Mouse (Mus musculus) brain, embryonic 18.5 days (tissue): ENCODE data around the gene Spty2d1.
A peak's percentile ranks its signal among the peaks of the same experiment; 100 is the strongest.
"Not testable (repeated sequence)": the region's sequence is repeated elsewhere in the genome, so short reads cannot be mapped to it uniquely, and the experiment has no call there.

Experiments
- DNase-seq: peaks from one replicate; pipeline ENCODE4 v3.0.0-alpha.2; 2012; ENCODE audit warnings: low read depth, low spot score

The Spty2d1 gene

DNA sequence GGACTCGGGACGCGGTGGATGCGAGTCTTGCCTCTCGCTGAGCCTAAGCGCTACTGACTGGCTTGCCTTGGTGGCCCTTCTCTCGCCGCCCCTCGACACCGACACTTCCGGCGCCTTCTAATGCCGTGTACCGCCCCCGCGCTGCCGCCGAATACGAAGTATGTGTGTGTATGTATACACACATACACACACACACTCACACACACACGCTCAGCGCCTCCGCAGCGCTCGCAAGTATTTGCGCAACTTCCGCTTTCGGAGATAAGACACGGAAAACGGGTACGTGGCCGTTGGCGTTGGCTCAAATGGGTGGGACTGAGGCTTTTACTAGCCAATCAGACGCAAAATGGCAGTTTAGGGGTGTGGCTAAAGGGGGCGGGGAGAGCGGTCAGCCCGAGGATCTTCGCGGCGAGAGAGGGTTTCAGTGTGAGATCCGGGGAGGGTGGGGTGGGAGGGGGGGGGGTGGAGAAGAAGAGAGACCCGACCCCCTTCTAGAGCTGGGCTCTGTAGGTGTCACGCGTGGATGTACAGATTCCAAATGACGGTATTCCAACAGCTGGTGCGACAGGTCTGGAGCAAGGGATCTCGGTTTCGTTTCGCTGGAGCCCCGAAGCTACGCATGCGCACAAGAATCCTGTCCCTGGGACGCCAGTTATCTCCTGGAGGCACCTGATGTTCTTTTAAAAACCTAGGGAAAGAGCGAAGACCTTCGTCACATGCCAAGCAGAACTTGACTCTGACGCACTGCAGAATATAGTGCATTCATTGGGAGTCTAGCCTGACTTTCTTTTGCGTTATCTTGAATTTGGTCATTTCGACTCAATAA lies at the start of gene Spty2d1:
Gene Spty2d1, minus strand, starts transcription at position 244 of the 826 bp plus-strand sequence.
- DNase-seq = peak; percentile 99

DNA sequence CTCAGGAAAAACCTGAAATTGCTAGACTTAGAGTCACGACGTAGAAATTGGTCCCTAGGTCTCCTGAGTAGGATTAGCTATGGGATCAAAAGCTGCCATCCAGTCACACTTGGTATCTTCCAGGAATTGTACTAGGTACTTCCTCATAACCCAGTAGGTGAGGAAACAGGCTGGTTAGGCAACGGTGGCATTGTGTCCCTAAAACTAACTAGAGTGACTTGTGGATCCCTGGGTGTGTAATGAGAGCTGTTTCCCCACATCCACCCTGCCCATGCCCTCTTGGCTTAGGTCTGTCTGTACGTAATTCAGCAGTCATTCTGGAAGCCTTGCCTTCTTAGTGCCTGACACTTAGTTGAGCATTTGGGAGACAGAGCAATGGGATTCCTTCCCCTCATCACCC lies 48.1 kb upstream of the Spty2d1 start:
- DNase-seq = no peak

DNA sequence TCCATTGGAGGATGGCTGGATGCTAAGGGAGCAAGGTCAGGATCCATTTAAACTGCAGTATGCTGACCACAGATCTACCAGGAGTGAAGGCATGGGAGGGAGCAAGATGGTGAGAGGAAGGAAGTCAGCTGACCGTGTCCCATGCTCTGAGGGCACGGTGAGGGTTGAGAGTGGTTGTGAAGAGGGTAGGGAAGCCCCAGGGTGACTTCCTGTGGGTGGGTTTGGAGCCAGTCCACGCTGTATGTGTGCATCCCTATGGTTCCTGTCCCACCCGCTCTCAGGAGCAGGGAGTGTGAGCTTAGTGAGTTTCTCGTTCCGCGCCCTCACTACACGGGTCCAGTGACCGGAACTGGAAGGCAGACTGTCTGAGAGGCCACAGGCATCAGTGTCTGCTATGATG lies 47.5 kb upstream of the Spty2d1 start:
- DNase-seq = no peak

DNA sequence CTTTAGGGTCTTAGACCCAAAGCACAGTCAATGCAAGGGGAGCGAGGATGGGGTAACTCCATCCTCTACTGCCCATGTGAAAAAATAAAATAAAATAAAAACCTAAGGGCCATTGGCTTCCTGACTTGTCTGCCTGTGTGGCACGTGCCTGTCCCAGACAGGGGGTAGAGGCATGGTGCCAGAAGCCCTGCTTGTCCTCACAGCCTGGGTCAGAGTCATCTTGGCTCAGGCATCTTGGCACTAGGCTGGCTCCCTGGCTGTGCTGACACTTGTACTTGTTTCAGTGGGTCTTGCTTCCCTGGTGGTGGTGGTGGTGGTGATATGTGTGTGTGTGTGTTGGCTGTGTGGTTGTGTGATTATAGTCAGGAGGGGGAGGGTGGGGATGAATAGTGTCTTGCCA lies 46.5 kb upstream of the Spty2d1 start:
- no peak for DNase-seq

DNA sequence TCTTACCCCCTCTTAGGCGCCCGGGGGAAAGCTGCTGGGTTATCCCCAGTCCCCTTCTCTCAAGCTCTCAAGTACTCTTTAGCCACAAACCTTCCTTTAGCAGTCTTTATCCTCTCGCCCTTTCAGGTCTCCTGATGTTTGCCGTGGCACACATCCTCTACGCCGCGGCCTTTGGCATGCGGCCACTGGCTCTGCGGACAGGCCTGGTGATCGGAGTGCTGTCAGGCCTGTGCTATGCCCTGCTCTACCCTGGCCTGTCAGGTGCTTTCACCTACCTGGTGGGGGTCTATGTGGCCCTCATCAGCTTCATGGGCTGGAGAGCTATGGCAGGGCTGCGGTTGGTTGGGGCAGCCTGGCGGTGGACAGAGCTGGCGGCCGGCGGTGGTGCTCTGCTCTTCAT lies 45.1 kb upstream of the Spty2d1 start:
- DNase-seq = no peak

DNA sequence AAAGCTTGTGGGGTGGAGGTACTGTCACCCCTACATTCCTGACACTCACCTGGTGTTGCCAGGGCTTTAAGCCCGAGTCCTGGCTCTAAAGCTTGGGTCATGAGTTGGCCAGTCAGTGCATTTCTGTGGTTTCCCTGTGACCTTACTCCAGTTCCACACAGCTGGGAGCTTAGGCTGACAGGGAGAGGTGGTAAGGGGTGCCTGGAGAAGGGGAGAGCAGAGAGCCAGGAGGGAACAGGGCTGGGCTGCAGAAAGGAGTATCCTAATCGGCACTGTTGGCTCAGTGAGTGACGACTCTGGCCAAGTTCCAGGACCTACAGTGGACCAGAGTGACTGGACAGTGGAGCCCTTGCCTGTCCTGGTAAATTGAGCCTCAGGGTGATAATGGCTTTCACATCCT lies 44.1 kb upstream of the Spty2d1 start:
- no peak for DNase-seq

DNA sequence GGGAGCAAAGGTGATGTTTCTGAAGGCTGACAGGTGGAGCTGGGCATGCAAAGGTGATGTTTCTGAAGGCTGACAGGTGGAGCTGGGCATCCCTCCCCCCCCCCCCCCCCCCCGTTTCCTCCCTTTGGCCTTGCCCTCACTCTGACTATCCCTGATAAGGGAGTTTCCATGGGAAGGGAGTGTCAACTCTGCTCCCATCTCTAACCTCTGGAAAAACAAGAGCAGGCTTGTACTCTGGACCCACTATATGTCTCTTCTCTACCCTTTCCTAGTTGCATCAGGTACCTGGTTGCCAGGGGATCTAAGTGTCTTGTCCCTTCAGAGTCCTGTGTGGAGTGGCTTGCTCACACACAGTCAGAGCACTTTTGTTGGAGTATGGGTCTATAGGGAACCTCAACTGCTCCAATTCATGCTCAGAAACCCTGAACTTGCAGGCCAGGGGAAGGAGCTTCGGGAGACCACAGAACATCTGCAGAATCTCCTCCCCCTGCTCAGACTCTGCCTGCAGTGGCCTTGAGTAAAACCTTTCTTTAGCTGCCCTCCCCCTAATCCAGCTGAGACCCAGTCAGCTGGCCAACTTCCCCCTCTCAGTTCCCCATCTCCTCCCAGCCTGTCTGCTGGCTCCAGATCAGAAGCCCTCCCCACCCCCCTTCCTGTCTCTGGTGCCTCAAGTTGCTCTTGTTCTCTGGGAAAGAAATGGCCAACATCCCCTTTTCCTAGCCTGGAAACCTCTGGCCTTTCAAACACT lies 43.4 kb upstream of the Spty2d1 start:
- no peak for DNase-seq

DNA sequence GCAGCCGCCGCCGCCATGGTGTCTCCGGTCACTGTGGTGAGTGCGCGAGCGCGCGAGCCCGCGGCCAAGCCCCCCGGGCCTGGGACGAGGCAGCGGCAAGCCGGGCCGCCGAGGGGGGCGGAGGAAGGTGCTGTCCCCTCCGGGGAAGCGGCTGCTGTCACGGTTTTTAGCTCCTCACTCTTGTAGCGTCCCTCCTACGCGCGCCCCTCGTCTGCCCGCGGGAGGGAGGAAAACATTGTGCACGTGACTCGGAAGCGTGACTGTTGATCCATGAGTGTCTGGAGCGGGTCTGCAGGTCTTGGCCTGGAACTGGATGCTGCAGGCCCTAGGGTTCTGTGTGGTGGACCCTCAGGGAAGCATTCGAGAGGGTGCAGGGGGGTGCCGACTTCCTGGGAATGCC lies 42.6 kb upstream of the Spty2d1 start:
- DNase-seq = no peak

DNA sequence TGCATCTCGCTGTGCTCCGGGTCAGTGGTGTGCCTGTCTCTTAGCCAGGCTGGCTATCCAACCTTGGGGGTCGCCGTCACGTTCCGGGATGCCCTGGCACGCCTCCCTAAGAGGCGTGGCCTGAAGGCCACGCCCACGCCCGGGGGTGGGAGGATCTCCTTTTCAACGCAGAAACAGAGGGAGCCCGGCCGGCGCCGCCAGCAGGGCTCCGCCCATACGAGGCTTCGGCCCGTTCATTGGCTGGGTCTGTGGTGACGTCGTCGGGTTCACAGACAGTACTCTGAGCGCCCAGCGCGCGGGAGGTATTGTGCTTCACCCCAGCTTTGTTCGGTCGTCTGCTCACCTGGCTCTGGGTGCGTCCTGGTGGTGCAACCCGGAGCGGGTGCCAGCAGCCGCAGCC lies 42.2 kb upstream of the Spty2d1 start, which contains the start of gene Tmem86a:
Gene Tmem86a, plus strand, starts transcription at position 236 of the 400 bp plus-strand sequence.
- DNase-seq = peak; percentile 90

DNA sequence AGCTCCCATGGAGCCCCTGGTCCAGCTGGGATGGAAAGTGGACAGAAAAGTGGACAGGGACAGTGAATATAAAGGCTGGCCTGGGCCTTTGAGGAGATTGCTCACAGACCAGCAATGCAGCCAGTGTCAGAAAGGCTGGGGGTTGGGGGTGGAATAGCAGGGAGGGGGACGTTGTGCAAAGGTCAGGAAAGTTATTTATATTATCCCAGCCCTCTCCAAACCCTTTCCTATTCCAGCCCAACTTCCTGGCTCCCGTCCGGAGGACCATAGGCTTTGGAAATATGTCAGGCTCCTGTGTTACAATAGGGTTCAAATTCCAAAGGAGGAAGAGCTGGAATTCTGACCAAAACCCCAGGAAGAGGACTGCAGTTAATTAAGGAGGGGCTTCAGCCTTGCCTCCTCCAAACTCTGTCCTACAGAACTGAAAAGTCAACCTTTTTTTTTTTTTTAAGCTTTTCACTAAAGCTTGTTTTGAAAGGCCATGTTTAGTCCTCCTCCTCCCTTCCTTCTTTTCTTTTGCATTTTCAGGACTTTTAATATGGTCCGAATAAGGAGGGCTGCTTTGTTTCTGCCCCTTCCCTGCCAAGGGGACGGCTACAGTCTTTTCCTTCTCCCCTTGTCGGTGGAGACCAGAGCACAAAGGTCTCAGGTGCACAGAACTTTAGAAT lies 34.7 kb upstream of the Spty2d1 start:
- DNase-seq = no peak

DNA sequence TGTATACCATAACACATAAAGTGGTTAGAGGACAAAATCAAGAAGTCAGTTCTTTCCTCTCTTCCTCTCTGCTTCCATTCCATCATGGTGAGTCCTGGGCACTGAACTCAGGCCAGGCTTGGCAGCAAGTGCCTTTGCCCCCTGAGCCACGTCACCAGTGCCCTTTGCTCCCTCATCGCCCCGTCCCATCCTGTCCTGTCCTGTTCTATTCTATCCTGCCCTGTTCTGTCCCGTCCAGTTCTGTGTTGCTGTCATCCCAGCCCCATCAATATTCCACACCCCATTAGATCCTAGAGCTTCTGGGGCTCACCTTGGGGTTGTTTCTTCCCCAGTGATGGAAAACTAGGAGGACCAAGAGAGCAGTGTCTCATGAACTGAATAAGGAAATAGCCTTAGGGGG lies 33.9 kb upstream of the Spty2d1 start:
- no peak for DNase-seq

DNA sequence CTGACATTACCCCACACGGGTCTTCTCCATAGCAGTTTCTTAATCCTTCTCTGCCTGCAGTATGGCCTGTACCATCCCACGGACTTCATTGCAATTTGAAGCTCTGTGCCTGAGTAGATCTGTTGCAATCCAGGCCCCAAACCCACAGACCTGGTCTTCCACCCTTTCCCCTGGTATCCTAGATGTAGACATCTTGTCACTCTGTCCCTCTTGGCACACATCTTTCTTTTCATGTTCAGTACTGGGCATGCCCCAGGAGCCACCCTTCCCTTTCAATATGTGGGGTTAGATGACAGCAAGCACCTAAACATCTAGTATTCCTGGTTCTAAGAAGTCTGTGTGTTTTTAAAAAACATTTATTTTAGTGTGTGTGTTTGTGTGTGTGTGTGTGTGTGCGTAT lies 33.5 kb upstream of the Spty2d1 start:
- no peak for DNase-seq

DNA sequence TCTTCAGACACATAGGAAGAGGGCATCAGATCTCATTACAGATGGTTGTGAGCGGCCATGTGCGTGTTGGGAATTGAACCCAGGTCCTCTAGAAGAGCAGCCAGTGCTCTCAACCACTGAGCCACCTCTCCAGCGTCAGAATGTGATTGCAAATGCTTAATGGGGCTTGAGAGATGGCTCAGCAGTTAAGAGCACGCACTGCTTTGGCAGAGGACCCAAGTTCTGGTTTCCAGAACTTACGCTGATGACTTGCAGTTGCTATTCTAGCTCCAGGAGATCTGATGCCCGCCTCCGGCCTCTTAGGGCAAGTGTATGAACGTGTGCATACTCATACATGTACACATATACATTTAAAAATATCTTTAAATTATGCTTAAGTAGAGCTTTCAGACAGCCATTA lies 27.2 kb upstream of the Spty2d1 start:
- no peak for DNase-seq

DNA sequence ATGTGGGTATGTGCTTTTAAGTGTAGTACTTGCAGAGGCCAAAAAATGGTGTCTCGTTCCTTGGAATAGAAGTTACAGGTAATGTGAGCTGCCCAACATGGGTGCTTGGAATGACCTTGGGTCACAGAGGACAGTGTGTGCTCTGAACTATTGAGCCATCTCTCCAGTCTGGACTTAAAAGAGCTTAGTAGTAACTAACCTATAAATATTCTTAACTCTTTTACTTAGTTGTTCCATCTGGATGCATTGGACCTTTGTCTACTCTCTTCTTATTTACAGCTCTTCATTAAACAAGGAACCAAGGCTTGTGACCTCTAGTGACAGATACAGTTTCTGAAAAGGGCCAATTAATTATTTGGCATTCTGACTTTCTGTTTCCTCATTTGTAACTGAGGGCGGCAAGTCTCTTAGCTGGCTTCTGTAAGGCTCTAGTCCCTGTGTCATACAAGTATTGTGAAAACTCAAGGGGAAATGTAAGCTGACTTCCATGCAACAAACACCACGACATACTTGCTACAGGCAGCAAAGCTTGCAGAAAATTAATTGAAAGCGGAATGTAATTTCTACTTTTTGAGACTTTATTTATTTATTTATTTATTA lies 26.7 kb upstream of the Spty2d1 start:
- DNase-seq = no peak

DNA sequence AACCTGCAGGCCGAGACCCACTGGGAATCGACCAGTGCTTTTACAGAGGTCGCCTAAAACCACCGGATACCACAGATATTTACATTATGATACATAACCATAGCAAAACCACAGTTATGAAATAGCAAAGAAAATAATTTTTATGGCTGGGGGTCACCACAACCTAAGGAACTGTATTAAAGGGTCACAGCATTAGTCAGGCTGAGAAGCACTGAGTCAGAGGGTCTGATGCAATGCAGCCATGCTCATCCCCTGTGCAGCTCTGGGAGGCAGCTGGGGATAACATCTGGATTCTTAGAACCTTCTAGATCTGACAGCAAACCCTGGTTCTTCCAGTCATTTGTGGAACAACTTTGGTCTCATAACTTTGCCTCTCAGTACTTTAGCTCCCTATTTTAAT lies 23.2 kb upstream of the Spty2d1 start:
- DNase-seq = no peak

DNA sequence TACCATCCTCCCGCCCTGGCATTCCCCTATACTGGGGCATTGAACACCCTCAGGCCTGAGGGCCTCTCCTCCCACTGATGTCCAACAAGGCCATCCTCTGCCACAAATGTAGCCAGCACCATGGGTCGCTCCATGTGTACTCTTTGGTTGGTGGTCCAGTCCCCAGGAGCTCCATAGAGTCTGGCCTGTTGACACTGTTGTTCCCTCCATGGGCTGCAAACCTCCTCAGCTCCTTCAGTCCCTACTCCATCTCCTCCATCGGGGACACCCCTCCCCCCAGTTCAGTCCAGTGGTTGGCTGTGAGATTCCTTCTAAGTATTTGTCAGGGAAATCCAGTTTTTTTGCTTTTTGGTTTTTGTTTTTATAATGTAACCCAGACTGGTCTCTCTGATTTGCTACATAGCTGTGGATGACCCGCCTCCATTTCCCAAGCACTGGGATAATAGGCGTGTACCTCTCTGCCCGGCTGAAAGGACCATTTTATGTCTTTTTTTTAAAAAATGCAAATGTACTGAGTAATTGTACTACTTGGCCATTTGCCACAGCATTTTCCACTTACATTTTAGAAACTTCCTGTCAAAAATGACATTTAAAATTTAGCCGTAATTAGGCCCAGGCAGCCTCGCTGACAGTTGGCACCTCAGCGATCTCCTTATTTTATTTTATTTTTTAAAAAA lies 22.4 kb upstream of the Spty2d1 start:
- DNase-seq = no peak

DNA sequence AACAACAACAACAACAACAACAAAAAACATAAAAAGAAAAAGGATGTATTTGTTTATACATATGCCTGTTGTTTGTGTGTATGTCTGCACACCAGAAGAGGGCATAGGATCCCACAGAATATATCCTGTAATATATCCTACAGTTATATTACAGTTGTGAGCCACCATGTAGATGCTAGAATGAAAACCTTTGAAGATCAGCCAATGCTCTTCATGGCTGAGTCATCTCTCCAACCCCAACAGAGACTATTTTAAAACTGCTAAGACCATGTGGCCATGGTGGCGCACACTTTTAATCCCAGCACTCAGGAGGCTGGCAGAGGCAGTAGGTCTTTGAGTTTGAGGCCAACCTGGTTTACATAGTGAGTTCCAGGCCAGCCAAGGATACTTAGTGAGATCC lies 19.3 kb upstream of the Spty2d1 start:
- no peak for DNase-seq

DNA sequence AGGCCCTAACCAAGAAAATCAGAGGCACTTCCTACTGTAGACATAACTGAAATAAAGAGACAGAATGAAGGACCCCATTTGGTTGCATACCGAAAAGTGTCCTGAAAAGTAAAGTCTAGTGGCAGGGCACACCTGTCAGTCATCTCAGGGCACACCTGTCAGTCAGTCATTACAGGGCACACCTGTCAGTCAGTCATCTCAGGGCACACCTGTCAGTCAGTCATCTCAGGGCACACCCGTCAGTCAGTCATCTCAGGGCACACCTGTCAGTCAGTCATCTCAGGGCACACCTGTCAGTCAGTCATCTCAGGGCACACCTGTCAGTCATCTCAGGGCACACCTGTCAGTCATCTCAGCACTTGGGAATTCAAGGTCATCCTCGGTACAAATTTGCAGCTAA lies 18.7 kb upstream of the Spty2d1 start:
- not testable (repeated sequence) for DNase-seq

DNA sequence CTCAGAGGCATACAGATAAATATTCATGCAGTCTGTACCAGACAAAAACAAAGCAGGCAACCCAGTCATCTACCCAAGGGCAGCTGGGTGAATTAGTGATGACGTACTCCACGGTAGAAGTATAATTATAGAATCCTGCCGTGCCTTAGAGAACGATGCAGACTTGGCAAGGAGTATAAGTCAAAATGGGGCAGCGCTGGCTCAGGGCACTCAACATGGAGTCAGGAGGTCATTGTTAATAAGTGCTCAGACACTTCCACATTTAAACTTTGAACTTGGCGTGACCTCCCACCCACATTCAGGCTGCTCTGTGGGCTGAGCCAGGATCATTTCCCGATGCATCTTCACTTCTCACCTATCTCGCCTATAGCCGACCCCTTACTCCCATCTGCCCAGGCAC lies 17.2 kb upstream of the Spty2d1 start:
- no peak for DNase-seq

DNA sequence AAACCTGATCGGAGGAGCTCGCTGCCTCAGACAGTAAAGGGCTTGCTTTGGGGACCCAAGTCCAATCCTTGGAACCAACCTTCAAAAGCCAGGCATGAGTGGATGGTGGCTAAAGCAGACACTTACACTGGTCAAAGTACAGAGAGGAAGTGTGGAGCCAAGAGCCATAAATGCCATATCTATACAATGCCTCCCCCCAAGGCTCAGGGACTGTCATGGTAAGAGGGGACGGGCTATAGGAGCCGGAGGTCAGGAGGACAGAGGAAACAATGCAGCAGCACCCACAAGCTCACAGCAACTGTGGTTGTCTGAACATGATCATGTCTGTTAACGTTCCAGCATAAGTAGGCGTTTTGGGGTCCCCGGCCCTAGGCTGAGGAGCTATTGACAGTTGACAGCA lies 16.2 kb upstream of the Spty2d1 start:
- no peak for DNase-seq

DNA sequence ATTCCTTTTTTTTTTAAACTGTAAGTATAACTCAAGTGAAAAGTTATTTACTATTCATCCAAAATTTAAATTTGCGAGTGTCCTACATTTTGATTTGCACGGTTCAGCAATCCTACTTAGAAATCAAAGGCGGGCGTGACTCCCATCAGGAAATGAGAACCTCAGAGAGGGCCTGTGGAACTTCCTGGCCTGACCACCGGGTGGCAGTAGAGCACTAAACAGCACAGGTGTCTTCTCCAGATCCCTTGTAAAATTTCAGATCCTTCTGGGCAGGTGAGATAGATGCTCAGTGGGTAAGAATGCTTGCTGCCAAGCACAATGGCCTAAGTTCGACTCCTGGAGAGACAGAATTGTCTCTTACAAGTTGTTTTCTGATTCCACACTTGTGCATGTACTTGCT lies 15.3 kb upstream of the Spty2d1 start:
- DNase-seq = no peak

DNA sequence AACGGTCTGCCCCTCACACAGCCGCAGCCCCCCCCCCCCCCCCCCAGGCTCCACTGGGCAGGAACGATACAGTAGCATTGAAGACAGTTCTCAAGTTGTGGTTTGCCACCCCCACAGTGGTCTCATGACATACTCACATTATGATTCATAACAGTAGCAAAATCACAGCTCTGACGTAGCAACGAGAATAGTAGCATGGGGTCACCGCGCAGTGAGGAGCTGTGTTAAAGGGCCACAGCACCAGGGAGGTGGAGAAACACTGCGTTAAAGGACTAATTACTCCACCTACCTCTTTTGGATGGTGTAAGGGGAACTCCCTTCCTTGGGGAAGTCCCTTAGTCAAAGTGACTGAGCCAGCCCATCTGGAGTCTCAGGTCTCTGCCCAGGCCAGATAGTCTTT lies 14.3 kb upstream of the Spty2d1 start:
- DNase-seq = no peak
